Mouse (Mus musculus) small intestine, adult 2 months (tissue): ENCODE data around the gene Nr2f2. TPM values are rescaled to one million over a fixed set of nuclear protein-coding genes. Genes with fewer than 3 reads are reported as not detected.

Source experiments
- H3K27ac ChIP-seq: fragments of 200-500 bp; 2 replicates; pipeline ENCODE4 v1.5.1; 2012; ENCODE audit warnings: low read depth, low read length, control low read depth, inconsistent platforms; ENCODE audit not compliant: insufficient read depth
- H3K27me3 ChIP-seq: fragments of 200-500 bp; 2 replicates; pipeline ENCODE4 v1.6.1; 2012; ENCODE audit warnings: mild to moderate bottlenecking, moderate library complexity, low read length, inconsistent platforms; ENCODE audit not compliant: control insufficient read depth, insufficient read depth
- H3K36me3 ChIP-seq: fragments of 200-500 bp; 2 replicates; pipeline ENCODE4 v1.6.1; 2012; ENCODE audit warnings: mild to moderate bottlenecking, low read length, control low read depth, inconsistent platforms; ENCODE audit not compliant: control insufficient read depth, insufficient read depth
- H3K4me1 ChIP-seq: fragments of 200-500 bp; 2 replicates; pipeline ENCODE4 v1.6.1; 2012; ENCODE audit warnings: low read length, inconsistent platforms, mixed read lengths; ENCODE audit not compliant: control insufficient read depth, insufficient read depth, insufficient read length
- H3K4me3 ChIP-seq: fragments of 200-500 bp; 2 replicates; pipeline ENCODE4 v1.5.1; 2012; ENCODE audit warnings: low read depth, mild to moderate bottlenecking, control low read depth, inconsistent platforms, low read length, moderate library complexity
- CTCF ChIP-seq: fragments of 200-500 bp; IDR thresholded peaks from 2 replicates; pipeline ENCODE4 v1.5.1; 2012; ENCODE audit warnings: low read depth, mild to moderate bottlenecking, control low read depth, inconsistent platforms, low read length, moderate library complexity, mixed read lengths; ENCODE audit not compliant: insufficient replicate concordance, insufficient read length; ENCODE audit errors: extremely low read depth
- POLR2A ChIP-seq: fragments of 200-500 bp; IDR thresholded peaks from 2 replicates; pipeline ENCODE4 v1.6.1; 2012; ENCODE audit warnings: low read depth, mild to moderate bottlenecking, control low read depth, inconsistent platforms, low read length, moderate library complexity
- WGBS: fragments of 180-500 bp; shearing (Covaris S2); methylation state at CpG from one replicate; pipeline ENCODE4 v1.1.7; 2018; 5-methylcytosine and 5-hydroxymethylcytosine counted together
- polyA plus RNA-seq: library from polyadenylated mRNA; depleted of rRNA; stranded (reverse); fragments of >200 nt; gene quantifications from 2 replicates; pipeline ENCODE4 v1.2.3, GENCODE M21; 2012

The Nr2f2 gene
- polyA plus RNA-seq, 1 experiment, result 35.0 TPM

GRCm38 (mm10) chr7:70370552-70371262 is 4.2 kb upstream of the Nr2f2 start:
- H3K27ac ChIP-seq, result no peak overlapping the region
- no peaks in the 10 kb centered on the region for H3K36me3 ChIP-seq
- H3K27me3 ChIP-seq, result peaks cover 45% of the 10 kb centered on the region
- no peak for TF ChIP-seq CTCF
- TF ChIP-seq POLR2A, result no peak
- H3K4me1 ChIP-seq, result no peaks in the 10 kb centered on the region
- no peak overlapping the region for H3K4me3 ChIP-seq
- 25% methylated on average over 18 of the region's 18 CpGs for WGBS

DNA sequence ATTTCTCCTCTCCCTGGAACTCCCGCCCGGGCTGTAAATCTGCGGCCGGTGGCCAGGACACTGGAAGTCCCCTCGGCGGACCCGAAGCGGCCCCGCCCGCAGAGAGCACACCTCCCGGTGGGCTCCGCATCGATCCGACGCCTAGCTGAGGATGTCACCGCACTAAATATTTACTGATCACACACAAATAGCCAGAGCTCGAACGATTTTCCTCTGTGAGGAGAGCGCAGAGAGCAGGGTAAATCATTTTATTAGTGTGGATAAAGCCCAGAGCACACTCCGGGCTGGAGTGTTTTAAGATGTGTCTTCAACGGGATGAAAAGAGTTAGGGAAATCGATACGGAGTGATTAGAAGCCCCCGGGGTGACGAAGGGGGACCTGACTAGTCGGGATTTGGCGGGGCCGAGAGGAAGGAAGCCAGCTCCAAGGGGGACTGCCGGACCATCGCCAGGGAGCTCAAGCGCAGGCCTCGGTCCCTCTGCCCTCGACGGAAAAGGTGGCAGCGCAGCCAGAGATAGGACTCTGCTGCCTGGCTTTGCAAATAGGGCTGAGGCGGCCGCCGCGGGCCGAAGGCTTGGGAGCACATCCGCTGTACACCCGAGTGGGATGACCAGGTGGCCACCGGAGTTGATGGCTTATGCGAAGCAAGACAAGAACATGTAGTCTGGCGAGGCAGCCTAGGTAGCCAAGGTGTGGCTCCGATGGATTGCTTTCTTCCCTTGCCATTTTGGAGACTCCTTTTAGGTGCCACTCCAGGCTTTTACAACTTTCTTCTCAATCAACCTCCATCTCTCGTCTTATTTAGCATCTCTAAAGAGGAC is 3.4 kb upstream of the Nr2f2 start:
- Histone ChIP-seq H3K4me3 (peak overlapping the region; percentile 34), H3K27me3 (peaks cover 52% of the 10 kb centered on the region), H3K4me1 (peaks cover 4% of the 10 kb centered on the region), H3K27ac (no peak overlapping the region), H3K36me3 (no peaks in the 10 kb centered on the region)
- TF ChIP-seq POLR2A (no peak), CTCF (no peak)
- WGBS, result 6% methylated on average over 47 of the region's 47 CpGs

DNA sequence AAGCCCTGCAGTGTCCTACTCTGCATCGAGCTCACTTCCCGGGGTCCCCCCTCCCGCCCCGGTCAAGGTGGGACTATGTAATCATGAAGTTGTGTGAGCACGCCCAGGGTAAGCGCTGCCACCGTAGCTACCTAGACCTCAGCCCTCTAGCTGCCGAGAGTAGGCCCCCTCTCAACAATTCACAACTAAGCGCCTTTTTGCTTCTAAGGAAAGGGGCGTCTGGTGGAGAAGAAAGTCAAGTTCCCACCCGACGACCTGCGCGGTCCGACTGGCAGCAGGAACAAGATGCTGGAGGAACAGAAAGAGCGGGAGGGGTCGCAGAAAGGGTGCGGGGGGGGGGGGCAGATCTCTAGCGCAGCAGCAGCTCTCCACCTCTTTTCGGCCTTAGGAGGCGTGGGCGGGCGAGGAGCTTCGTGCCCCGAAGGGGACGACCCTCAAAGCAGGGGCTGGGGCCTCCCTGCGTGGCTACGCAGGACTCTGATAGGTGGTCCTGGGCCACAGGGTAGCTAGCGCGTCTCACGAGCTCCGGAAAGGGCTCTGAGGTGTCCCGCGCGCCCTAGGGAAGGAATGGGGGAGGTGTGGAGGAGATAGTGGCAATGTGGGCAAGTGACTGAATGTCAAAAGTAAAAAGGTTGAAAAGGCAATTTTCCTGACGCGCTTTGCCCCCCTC is 2.7 kb upstream of the Nr2f2 start:
- Histone ChIP-seq H3K36me3 (no peaks in the 10 kb centered on the region), H3K4me3 (peak overlapping the region; percentile 34), H3K27me3 (peaks cover 56% of the 10 kb centered on the region), H3K4me1 (peaks cover 4% of the 10 kb centered on the region), H3K27ac (no peak overlapping the region)
- TF ChIP-seq POLR2A (no peak), CTCF (no peak)
- 13% methylated on average over 37 of the region's 37 CpGs for WGBS

DNA sequence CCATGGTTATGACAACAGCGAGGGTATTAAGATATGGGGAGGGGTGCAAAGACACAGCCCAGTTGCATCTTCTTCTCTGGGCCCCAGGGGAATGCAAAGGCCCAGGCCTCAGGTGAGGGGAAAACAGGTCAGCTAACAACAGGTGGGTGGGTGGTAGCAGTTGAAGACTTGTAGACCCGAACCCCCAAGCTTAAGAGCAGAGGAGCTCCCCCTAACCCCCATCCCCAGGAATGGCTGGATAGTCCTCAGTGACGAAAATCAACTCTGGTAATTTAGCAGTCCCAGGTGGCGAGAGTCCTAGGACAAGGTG is 2.2 kb upstream of the Nr2f2 start:
- 58% methylated on average over 4 of the region's 4 CpGs for WGBS
- Histone ChIP-seq H3K4me3 (no peak overlapping the region), H3K4me1 (peaks cover 4% of the 10 kb centered on the region), H3K27ac (no peak overlapping the region), H3K36me3 (no peaks in the 10 kb centered on the region), H3K27me3 (peaks cover 56% of the 10 kb centered on the region)
- TF ChIP-seq CTCF (no peak), POLR2A (no peak)

GRCm38 (mm10) chr7:70368268-70368655 is 1.7 kb upstream of the Nr2f2 start:
- no peaks in the 10 kb centered on the region for H3K36me3 ChIP-seq
- TF ChIP-seq CTCF (no peak), POLR2A (no peak)
- 71% methylated on average over 6 of the region's 6 CpGs for WGBS
- H3K27ac ChIP-seq, result no peak overlapping the region
- peaks cover 56% of the 10 kb centered on the region for H3K27me3 ChIP-seq
- H3K4me1 ChIP-seq, result peaks cover 4% of the 10 kb centered on the region
- H3K4me3 ChIP-seq, result no peak overlapping the region

DNA sequence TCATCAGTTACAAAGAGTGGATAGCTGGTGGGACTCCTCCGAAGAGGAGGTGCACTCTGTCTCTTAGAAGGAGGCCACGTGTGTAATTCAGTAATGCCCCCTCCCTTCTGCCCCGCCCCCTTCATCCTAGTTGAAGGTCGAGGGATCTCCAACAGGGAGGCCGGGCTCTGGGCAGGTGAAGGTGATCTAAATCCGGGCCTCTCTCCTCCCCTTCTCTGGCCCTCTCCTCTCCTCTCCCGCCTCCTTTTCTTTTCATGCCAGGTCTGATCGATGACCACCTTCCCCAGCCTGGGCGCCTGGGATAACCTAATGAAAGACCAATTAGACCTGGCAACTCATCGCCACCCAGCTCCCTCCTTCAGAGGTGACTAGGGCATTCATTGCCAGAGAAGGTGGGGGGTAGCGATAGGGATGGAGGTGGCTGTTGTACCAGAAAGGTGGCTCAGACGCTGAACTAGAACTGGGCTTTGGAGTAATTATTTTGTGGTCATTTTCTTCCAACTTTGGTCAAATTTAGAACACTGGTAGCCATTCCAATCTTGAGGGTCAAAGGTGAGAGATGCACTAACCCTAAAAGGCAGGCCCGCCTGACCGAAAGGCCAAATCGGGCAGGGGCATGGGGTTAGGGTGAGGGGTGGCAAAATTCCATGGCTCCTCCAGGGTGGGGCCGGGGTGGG is 1.2 kb upstream of the Nr2f2 start:
- peaks cover 56% of the 10 kb centered on the region for H3K27me3 ChIP-seq
- no peak for TF ChIP-seq POLR2A
- H3K27ac ChIP-seq, result no peak overlapping the region
- WGBS, result 61% methylated on average over 16 of the region's 16 CpGs
- no peak overlapping the region for H3K4me3 ChIP-seq
- no peaks in the 10 kb centered on the region for H3K36me3 ChIP-seq
- peaks cover 4% of the 10 kb centered on the region for H3K4me1 ChIP-seq

DNA sequence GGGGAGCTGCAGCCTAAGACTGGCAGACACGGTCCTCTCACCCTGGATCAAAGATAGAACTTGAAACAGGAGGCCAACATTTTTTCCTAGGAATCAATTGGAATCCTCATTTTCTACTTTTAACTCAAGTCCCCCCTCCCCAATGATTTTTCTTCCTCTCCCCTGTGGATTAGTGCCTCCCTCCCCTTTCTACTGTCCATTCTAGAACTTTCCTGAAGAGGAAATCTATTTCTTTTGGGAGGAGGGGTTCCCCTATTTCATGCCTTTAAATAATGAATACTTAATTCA is 217 bp upstream of the Nr2f2 start:
- TF ChIP-seq CTCF, result no peak
- no peak for TF ChIP-seq POLR2A
- Histone ChIP-seq H3K27ac (no peak overlapping the region), H3K27me3 (peaks cover 56% of the 10 kb centered on the region), H3K4me1 (peaks cover 4% of the 10 kb centered on the region), H3K36me3 (no peaks in the 10 kb centered on the region), H3K4me3 (no peak overlapping the region)
- 10% methylated on average over 1 of the region's 1 CpGs for WGBS
